Mouse (Mus musculus): ENCODE results near the gene Ntf5.
A peak's percentile ranks its signal among the peaks of the same experiment; 100 is the strongest.
"Not testable (repeated sequence)": the region's sequence is repeated elsewhere in the genome, so short reads cannot be mapped to it uniquely, and the experiment has no call there.

The Ntf5 gene

DNA sequence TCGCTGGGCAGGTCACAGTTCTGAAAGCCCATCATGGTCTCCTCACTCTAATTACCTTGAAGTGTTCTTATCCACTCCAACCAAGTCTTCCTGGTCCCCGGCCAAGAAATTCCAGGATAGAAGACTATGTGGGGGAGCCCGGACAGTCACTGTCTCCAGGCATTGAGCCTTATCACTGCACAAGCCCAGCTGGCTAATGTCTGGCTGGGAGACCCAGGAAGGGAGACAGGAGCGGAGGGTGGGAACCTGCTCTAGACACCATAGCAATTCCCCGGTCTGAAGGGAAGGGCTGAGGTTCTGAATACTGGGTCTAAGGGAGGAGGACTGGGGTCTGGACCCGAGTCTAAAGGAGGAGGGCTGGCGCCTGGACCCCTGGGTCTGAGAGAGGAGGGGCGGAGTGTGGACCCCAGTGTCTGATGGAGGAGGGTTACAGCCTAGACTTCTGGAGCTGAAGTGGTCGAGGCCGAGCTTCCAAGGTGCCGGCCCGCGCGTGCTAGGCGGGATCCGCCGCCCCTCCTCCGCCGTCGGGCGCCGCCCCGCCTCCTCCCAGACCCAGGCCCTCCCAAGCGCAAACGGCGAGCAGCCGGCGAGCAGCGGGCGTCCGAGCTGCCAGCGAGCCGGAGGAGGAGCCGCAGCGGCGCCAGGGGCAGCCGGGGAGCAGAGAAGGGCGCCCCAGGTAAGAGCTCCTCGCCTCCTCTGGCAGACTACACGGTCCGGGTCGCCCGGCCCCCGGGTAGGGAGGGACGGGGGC is at the start of gene Ntf5:
TSS of gene Ntf5 (plus strand) at position 583 of the 751 bp plus-strand sequence.
- DNase-seq (ENCODE audit: low read depth in 2 of 2, low spot score in 2 of 2): no peak

DNA sequence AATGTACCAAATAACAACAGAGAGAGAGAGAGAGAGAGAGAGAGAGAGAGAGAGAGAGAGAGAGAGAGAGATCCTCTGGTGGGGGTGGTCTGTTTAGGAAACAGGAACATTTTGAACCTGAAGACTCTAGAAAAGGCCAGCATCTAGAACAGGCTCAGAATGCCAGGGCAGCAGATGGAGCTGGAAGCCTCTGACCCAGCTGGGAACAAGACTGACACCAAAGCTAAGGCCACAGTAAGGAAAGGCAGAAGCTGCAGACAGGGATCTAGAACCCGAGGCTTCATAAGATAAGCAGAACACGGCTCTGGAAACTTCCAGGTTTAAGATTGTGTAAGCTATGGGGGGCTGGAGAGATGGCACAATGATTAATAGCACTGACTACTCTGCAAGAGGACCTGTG is 49.5 kb upstream of the Ntf5 start:
- DNase-seq (ENCODE audit: low read depth in 2 of 2, low spot score in 2 of 2): no peak

DNA sequence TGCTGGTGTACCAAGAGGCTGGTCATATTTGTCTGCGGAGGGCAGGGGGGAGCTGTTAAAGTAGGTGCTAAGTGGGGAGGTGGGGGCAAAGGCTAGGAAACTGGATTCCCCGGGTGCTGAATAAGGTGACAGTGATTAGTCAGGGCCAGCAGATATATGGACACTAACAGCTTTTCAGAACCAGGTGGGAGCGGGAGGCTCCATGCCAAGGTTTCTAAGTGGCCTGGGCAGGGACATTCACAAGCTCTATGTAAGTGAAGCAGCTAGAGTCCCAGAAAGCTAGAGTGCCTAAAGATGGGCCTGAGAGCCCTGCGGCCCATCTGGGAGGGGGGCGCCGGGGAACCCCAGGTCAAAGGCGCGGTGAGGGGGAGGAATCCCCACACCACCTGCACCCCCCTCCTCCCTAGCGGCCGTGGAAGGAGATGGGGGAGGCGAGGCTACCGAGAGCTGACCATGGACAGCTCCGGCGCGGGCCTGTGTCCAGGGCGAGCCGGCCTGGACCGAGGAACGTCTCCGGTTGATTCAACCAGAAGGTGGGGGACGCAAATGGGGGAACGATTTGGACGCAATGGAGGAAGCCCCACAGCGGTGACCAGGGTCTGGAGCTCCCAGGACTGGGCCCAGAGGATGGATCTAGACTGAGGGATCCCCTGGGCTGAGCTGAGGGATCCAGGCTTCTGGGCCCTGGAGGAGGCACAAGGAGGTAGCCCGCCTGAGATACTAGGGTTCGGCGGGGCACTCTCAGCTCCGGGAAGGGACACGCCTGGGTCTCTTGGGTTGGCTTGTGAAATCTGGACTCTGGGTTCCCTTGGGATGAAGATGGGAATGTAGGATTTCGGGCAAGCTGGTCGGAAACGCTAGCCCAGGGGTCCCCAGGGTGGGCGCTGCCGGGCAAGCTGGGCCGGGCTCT is 47.5 kb upstream of the Ntf5 start:
- DNase-seq (ENCODE audit: low read depth in 2 of 2, low spot score in 2 of 2): no peak

- DNase-seq (ENCODE audit: low read depth in 2 of 2, low spot score in 2 of 2): no peak
Observed at GRCm38 (mm10) chr7:45366652-45367019, 46.9 kb upstream of the Ntf5 start, which contains the start of gene Ppfia3. TSS of gene Ppfia3 (minus strand) at chr7:45367019.

DNA sequence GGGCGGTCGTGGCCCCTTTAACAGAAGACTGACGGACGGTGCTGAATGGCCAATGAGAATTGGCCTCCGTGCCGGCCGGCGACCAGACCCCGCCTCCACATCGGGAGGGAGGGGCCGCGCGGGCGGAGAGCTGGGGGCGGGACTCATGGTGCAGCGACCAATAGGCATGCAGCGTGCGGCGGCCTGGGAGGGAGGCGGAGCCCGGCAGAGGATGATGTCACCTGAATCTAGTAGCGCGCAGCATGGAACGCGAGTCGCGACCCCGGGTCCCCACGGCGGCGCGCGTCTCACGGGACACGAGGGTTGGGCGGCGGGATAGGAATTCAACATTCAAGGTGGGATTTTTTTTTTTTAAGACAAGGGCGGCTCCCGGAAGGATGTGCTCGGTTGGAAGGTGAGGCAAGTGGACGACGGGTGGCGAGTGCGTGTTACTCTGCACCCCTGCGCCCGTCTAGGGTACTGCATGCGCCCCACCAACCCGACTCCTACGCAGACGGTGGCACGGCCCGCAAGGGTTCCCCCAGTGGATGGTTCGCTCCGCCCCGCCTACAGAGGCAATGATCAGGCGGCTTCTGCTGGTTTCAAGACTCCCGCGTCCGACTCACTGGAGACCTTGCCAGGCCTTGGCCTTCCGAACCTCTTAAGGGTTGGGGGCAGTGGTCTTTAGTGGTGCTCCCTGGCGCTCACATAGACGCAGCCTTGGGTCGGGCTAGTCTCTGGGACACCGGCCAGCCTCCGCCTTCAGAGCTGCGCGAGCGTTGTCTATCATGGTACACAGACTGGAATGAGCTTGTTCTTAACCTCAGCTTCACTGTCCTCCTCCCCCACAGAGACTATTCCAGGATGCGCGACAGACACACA is 46.2 kb upstream of the Ntf5 start:
- peak; percentile 93 to 95 for DNase-seq (ENCODE audit: low read depth in 2 of 2, low spot score in 2 of 2)

DNA sequence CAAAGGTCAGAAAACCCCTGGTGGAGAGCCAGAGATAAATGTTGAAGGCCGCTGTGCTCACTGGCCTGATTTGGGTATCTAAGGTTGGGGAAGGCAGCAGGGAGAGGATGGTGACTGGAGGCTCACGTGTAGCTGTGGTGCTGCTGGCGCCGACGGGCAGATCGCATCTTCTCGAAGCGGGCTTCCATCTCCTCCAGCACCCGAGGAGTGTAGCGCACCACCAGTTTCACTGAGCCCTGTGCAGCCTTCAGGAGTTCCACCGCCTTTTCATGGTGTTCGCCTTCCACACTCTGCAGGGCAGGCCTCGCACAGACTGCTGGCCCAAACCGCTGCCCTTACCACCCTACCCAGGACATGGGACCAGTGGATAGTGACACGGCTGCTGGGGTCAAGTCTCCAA is 45.3 kb upstream of the Ntf5 start:
- no peak for DNase-seq (ENCODE audit: low read depth in 2 of 2, low spot score in 2 of 2)

- no peak for DNase-seq (ENCODE audit: low read depth in 2 of 2, low spot score in 2 of 2)
Observed at GRCm38 (mm10) chr7:45369022-45369745, 44.3 kb upstream of the Ntf5 start.

- DNase-seq (ENCODE audit: low read depth in 2 of 2, low spot score in 2 of 2): no peak
Observed at GRCm38 (mm10) chr7:45369836-45370474, 43.5 kb upstream of the Ntf5 start.

DNA sequence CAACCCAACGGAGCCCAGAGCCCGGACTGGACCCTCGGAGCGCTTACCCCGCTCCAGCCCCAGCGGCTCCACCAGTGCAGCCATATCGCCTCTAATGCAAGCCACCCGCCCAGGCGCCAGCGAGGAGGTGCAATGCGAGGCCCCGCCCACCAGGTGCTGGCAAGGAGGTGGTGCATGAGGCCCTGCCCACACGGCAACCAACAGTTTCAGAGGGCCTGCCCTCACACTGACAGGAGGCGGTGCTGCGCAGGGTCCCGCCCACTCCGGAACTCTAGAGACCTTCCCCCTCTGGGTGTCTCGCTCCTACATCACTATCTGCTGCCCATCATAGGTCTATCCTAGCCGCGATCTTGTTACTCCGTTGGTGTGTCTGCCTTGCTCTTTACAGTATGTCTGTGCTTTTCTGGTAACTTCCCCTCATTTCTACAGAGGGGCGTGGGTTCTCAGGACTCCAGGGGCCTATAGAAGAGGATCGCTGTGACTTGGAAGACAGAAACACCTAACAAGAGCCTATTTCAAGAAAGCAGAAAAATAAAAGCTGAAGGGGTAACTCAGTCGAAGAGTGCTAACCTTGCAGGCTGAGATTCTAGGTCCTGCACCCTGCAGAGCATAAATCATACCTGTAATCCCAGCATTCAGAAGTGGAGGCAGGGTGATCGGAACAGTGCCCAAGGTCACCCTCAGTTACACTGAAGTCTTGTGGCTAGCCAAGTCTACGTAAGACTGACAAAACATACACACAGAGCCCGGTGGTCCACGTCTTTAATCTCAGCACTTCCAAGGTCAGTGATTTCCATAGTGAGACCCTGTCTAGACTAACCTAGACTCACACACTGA is 42.8 kb upstream of the Ntf5 start, which contains the start of gene Lin7b:
TSS of gene Lin7b (minus strand) at position 109 of the 837 bp plus-strand sequence.
- DNase-seq (ENCODE audit: low read depth in 2 of 2, low spot score in 2 of 2): peak; percentile 65 to 79

- no peak for DNase-seq (ENCODE audit: low read depth in 2 of 2, low spot score in 2 of 2)
Observed at GRCm38 (mm10) chr7:45372371-45372770, 41.1 kb upstream of the Ntf5 start.

- no peak for DNase-seq (ENCODE audit: low read depth in 2 of 2, low spot score in 2 of 2)
Observed at GRCm38 (mm10) chr7:45374620-45375019, 38.9 kb upstream of the Ntf5 start.

DNA sequence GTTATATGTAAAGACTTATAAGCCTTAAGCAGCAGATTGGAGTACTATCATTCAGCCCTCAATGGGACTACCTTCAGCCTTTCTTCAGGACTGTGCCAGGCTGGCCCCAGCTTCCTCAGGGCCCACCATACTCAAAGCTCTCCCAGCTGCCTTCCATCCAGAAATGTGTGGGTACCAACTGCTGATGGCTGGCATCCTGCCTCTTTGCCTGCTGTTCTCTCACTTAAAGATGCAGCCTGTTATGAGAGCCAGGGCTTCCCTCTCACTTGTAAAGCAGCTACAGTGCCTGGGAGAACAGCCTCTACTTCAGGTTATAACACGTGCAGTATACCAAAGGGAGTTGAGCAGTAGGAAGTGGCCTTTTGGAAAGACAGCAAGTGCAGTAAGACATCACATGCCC is 37.4 kb upstream of the Ntf5 start:
- DNase-seq (ENCODE audit: low read depth in 2 of 2, low spot score in 2 of 2): no peak

GRCm38 (mm10) chr7:45386077-45386476 is 27.4 kb upstream of the Ntf5 start:
- no peak for DNase-seq (ENCODE audit: low read depth in 2 of 2, low spot score in 2 of 2)

GRCm38 (mm10) chr7:45395129-45395541 is 18.4 kb upstream of the Ntf5 start:
- DNase-seq (ENCODE audit: low read depth in 2 of 2, low spot score in 2 of 2): no peak

DNA sequence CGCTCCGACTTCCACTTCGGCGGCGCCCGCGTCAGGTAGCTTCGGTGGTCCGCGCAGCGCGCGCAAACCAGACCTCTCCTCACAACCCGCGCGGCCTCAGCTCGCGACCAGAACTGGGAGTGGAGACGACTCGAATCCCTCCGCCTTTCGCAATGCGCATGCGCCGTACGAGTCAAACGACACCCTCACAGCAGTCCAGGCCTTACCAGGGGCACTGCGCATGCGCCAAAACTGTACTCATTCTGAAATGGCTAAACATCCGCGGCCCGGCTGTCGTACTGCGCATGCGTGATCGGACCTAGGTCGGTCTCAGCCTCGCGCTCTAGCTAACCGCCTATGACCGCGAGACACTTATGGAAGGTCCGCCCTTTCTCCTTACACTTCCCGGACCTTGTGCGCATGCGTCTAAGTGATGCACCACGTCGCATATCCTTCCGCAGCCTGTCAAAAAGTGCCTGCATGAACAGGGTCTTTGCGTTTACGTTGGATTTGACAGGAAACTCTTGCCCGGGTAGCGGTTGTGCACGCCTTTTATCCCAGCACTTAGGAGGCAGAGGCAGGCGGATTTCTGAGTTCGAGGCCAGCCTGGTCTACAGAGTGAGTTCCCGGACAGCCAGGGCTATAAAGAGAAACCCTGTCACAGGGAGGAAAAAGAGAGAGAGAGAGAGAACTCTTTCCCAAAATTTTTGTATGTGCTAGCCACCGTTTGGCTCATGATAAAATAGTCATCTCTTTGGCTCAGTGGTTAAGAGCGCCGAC is 17.7 kb upstream of the Ntf5 start, which contains the start of gene Snrnp70:
TSS of gene Snrnp70 (minus strand) at position 165 of the 759 bp plus-strand sequence.
- DNase-seq (ENCODE audit: low read depth in 2 of 2, low spot score in 2 of 2): peak; percentile 99 to 100

GRCm38 (mm10) chr7:45396337-45396775 is 17.1 kb upstream of the Ntf5 start:
- DNase-seq (ENCODE audit: low read depth in 2 of 2, low spot score in 2 of 2): not testable (repeated sequence)

GRCm38 (mm10) chr7:45396787-45397186 is 16.7 kb upstream of the Ntf5 start:
- no peak for DNase-seq (ENCODE audit: low read depth in 2 of 2, low spot score in 2 of 2)

DNA sequence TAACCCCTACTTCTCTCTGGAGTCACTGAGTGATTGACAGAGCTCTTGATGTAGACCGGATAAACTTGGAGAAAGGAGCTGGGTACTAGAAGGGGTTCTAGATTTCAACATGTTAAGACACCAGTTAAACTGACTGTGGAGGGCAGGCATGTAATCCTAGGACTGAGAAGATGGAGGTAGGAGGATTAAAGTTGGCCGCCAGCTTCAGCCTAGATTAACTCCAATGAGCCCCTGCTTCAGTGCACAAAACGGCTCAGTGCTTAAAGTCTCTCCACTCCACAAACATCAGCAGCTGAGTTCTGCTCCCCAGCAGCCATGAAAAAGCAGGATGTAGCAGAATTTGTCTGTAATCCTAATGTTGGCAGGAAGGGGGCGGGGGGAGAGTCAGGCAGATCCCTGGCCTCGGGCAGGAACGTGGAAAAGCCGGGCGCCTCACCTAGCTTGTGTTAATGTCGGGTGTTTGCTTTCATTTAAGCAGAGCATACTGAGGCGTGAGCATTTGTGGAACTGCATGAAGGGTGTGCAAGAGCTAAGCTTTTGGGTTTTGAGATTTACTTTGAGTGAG is 11.9 kb upstream of the Ntf5 start:
- no peak for DNase-seq (ENCODE audit: low read depth in 2 of 2, low spot score in 2 of 2)
